Mouse (Mus musculus): ENCODE measurements around the gene Nfkb1.
A peak's percentile ranks its signal among the peaks of the same experiment; 100 is the strongest.

Gene Nfkb1

GRCm38 (mm10) chr3:135672135-135672534 is 19.2 kb downstream of the Nfkb1 start:
- DNase-seq (ENCODE audit: low spot score in 2 of 2) = no peak

- no peak for DNase-seq (ENCODE audit: low spot score in 2 of 2)
Measured at GRCm38 (mm10) chr3:135670869-135671268, 20.5 kb downstream of the Nfkb1 start.

- DNase-seq (ENCODE audit: low spot score in 2 of 2) = no peak
Measured at GRCm38 (mm10) chr3:135667084-135667483, 24.3 kb downstream of the Nfkb1 start.

- DNase-seq (ENCODE audit: low spot score in 2 of 2) = no peak
Measured at GRCm38 (mm10) chr3:135665777-135666259, 25.5 kb downstream of the Nfkb1 start.

- DNase-seq (ENCODE audit: low spot score in 2 of 2) = no peak
Measured at GRCm38 (mm10) chr3:135662139-135662864, 29.0 kb downstream of the Nfkb1 start.

- DNase-seq (ENCODE audit: low spot score in 2 of 2) = no peak
Measured at GRCm38 (mm10) chr3:135661707-135662106, 29.6 kb downstream of the Nfkb1 start.

GRCm38 (mm10) chr3:135658540-135659097 is 32.7 kb downstream of the Nfkb1 start:
- no peak for DNase-seq (ENCODE audit: low spot score in 2 of 2)

- DNase-seq (ENCODE audit: low spot score in 2 of 2) = no peak
Measured at GRCm38 (mm10) chr3:135656156-135656555, 35.2 kb downstream of the Nfkb1 start.

GRCm38 (mm10) chr3:135650773-135651555 is 40.4 kb downstream of the Nfkb1 start:
- DNase-seq (ENCODE audit: low spot score in 2 of 2) = peak in 1 of 2 experiments; percentile 24

- no peak for DNase-seq (ENCODE audit: low spot score in 2 of 2)
Measured at GRCm38 (mm10) chr3:135649809-135650208, 41.5 kb downstream of the Nfkb1 start.

GRCm38 (mm10) chr3:135648501-135648900 is 42.8 kb downstream of the Nfkb1 start:
- DNase-seq (ENCODE audit: low spot score in 2 of 2) = no peak

- no peak for DNase-seq (ENCODE audit: low spot score in 2 of 2)
Measured at GRCm38 (mm10) chr3:135646622-135647021, 44.7 kb downstream of the Nfkb1 start.

- no peak for DNase-seq (ENCODE audit: low spot score in 2 of 2)
Measured at GRCm38 (mm10) chr3:135644971-135645370, 46.4 kb downstream of the Nfkb1 start.

- DNase-seq (ENCODE audit: low spot score in 2 of 2) = no peak
Measured at GRCm38 (mm10) chr3:135641623-135641915, 49.8 kb downstream of the Nfkb1 start.

GRCm38 (mm10) chr3:135640856-135641622 is 50.3 kb downstream of the Nfkb1 start:
- no peak for DNase-seq (ENCODE audit: low spot score in 2 of 2)

- DNase-seq (ENCODE audit: low spot score in 2 of 2) = no peak
Measured at GRCm38 (mm10) chr3:135640203-135640602, 51.1 kb downstream of the Nfkb1 start.

- no peak for DNase-seq (ENCODE audit: low spot score in 2 of 2)
Measured at GRCm38 (mm10) chr3:135637592-135637991, 53.8 kb downstream of the Nfkb1 start.

GRCm38 (mm10) chr3:135636454-135636853 is 54.9 kb downstream of the Nfkb1 start:
- DNase-seq (ENCODE audit: low spot score in 2 of 2) = no peak

- DNase-seq (ENCODE audit: low spot score in 2 of 2) = no peak
Measured at GRCm38 (mm10) chr3:135635646-135636434, 55.5 kb downstream of the Nfkb1 start.

GRCm38 (mm10) chr3:135635030-135635429 is 56.3 kb downstream of the Nfkb1 start:
- no peak for DNase-seq (ENCODE audit: low spot score in 2 of 2)

- DNase-seq (ENCODE audit: low spot score in 2 of 2) = no peak
Measured at GRCm38 (mm10) chr3:135634275-135634674, 57.1 kb downstream of the Nfkb1 start.
